Mouse (Mus musculus) myocyte (in vitro differentiated cells): ENCODE data around the gene Slbp. TPM values are rescaled to one million over a fixed set of nuclear protein-coding genes. Genes with fewer than 3 reads are reported as not detected.

Experiments used
- H3K27me3 ChIP-seq: one replicate; pipeline ENCODE4 v1.6.1; 2011; ENCODE audit not compliant: control insufficient read depth, insufficient read depth, insufficient read length
- H3K36me3 ChIP-seq: one replicate; pipeline ENCODE4 v1.6.1; 2011; ENCODE audit not compliant: control insufficient read depth, insufficient read depth
- H3K4me2 ChIP-seq: one replicate; pipeline ENCODE4 v1.6.1; 2011; ENCODE audit warnings: low read depth, control low read depth
- H3K4me3 ChIP-seq: one replicate; pipeline ENCODE4 v1.5.1; 2011; ENCODE audit warnings: mild to moderate bottlenecking, control low read depth, moderate library complexity
- H3K79me2 ChIP-seq: one replicate; pipeline ENCODE4 v1.6.1; 2011; ENCODE audit not compliant: control insufficient read depth, insufficient read depth
- H3ac ChIP-seq: one replicate; pipeline ENCODE4 v1.6.1; 2011; ENCODE audit not compliant: control insufficient read depth, insufficient read length
- CEBPB ChIP-seq: IDR thresholded peaks from 2 replicates; pipeline ENCODE4 v1.6.1; 2011; ENCODE audit warnings: mild to moderate bottlenecking, moderate library complexity; ENCODE audit not compliant: poor library complexity, insufficient read depth, severe bottlenecking
- E2F4 ChIP-seq: IDR thresholded peaks from one replicate; pipeline ENCODE4 v1.6.1; 2011; ENCODE audit warnings: mild to moderate bottlenecking, control low read depth, moderate library complexity; ENCODE audit not compliant: insufficient read depth
- MAX ChIP-seq: IDR thresholded peaks from one replicate; pipeline ENCODE4 v1.6.1; 2011; ENCODE audit warnings: low read depth, mild to moderate bottlenecking, control low read depth
- MYOD1 ChIP-seq, 3 experiments: IDR thresholded peaks; one replicate each; pipeline ENCODE4 v1.6.1; 2011; ENCODE audit warnings: control low read depth in 2 of 3, low read depth in 2 of 3, mild to moderate bottlenecking in 2 of 3, moderate library complexity in 1 of 3; ENCODE audit not compliant: insufficient read length in 2 of 3, control insufficient read depth in 1 of 3
- MYOG ChIP-seq, 3 experiments: IDR thresholded peaks; one replicate each; pipeline ENCODE4 v1.6.1; 2011; ENCODE audit warnings: control low read depth in 2 of 3, low read depth in 2 of 3, mild to moderate bottlenecking in 2 of 3; ENCODE audit not compliant: insufficient read length in 2 of 3, control insufficient read depth in 1 of 3, insufficient read depth in 1 of 3
- POLR2A ChIP-seq: IDR thresholded peaks from one replicate; pipeline ENCODE4 v1.6.1; 2011; ENCODE audit warnings: low read depth, mild to moderate bottlenecking, control low read depth, moderate library complexity; ENCODE audit not compliant: insufficient read length
- POLR2AphosphoS2 ChIP-seq: IDR thresholded peaks from one replicate; pipeline ENCODE4 v1.6.1; 2011; ENCODE audit warnings: low read depth, control low read depth; ENCODE audit not compliant: insufficient read length
- REST ChIP-seq: IDR thresholded peaks from one replicate; pipeline ENCODE4 v1.6.1; 2011; ENCODE audit warnings: mild to moderate bottlenecking, control low read depth, moderate library complexity; ENCODE audit not compliant: insufficient read depth, insufficient read length
- SRF ChIP-seq: IDR thresholded peaks from one replicate; pipeline ENCODE4 v1.6.1; 2011; ENCODE audit warnings: low read depth; ENCODE audit not compliant: control insufficient read depth, insufficient read length
- TCF12 ChIP-seq: IDR thresholded peaks from one replicate; pipeline ENCODE4 v1.6.1; 2011; ENCODE audit warnings: mild to moderate bottlenecking, control low read depth; ENCODE audit not compliant: poor library complexity, insufficient read depth, severe bottlenecking
- TCF3 ChIP-seq: IDR thresholded peaks from one replicate; pipeline ENCODE4 v1.6.1; 2011; ENCODE audit warnings: low read depth, control low read depth; ENCODE audit not compliant: insufficient read length
- USF1 ChIP-seq: IDR thresholded peaks from one replicate; pipeline ENCODE4 v1.6.1; 2011; ENCODE audit warnings: low read depth, mild to moderate bottlenecking, control low read depth, moderate library complexity
- polyA plus RNA-seq: library from polyadenylated mRNA; unstranded; fragments of >200 nt; fragmentation: generic; extraction: Trizol; gene quantifications from one replicate; pipeline ENCODE4 v1.2.1, GENCODE M21; 2012; ENCODE audit warnings: missing spikeins

Slbp gene
- polyA plus RNA-seq, 1 experiment: 13.1 TPM

- no peaks in the 10 kb centered on the region for H3K27me3 ChIP-seq
- no peak overlapping the region for H3ac ChIP-seq
- H3K79me2 ChIP-seq: no peaks in the 10 kb centered on the region
- TF ChIP-seq TCF12 (no peak), POLR2A (no peak), POLR2AphosphoS2 (no peak), REST (no peak), TCF3 (no peak), MYOG (IDR thresholded peaks at IDR 0.05; ENCODE audit: control insufficient read depth in 1 of 3, insufficient read depth in 1 of 3, insufficient read length in 2 of 3, low read depth in 2 of 3) (no peak), MAX (no peak), MYOD1 (IDR thresholded peaks at IDR 0.05; ENCODE audit: control insufficient read depth in 1 of 3, insufficient read length in 2 of 3, low read depth in 2 of 3) (no peak), CEBPB (no peak), USF1 (no peak), SRF (no peak), E2F4 (no peak)
- H3K4me3 ChIP-seq: no peak overlapping the region
- H3K36me3 ChIP-seq: peaks cover 14% of the 10 kb centered on the region
- no peak overlapping the region for H3K4me2 ChIP-seq
Observed at GRCm38 (mm10) chr5:33671659-33672058, 19.3 kb upstream of the Slbp start.

GRCm38 (mm10) chr5:33668223-33668622, 15.8 kb upstream of the Slbp start:
- no peak for TF ChIP-seq SRF
- no peak for TF ChIP-seq MYOD1 (IDR thresholded peaks at IDR 0.05; ENCODE audit: control insufficient read depth in 1 of 3, insufficient read length in 2 of 3, low read depth in 2 of 3)
- no peaks in the 10 kb centered on the region for H3K79me2 ChIP-seq
- H3K4me3 ChIP-seq: no peak overlapping the region
- H3ac ChIP-seq: no peak overlapping the region
- H3K36me3 ChIP-seq: peaks cover 19% of the 10 kb centered on the region
- H3K4me2 ChIP-seq: no peak overlapping the region
- H3K27me3 ChIP-seq: no peaks in the 10 kb centered on the region

GRCm38 (mm10) chr5:33658664-33659050, 6.3 kb upstream of the Slbp start:
- Histone ChIP-seq H3K4me3 (peak overlapping the region; percentile 97), H3ac (peak overlapping the region; percentile 81), H3K4me2 (peak overlapping the region; percentile 78), H3K36me3 (peaks cover 11% of the 10 kb centered on the region), H3K27me3 (no peaks in the 10 kb centered on the region), H3K79me2 (peaks cover 63% of the 10 kb centered on the region)
- no peak for TF ChIP-seq MYOG (IDR thresholded peaks at IDR 0.05; ENCODE audit: control insufficient read depth in 1 of 3, insufficient read depth in 1 of 3, insufficient read length in 2 of 3, low read depth in 2 of 3)
- TF ChIP-seq MAX: no peak
- TF ChIP-seq TCF3: no peak
- TF ChIP-seq SRF: no peak
- no peak for TF ChIP-seq E2F4
- TF ChIP-seq REST: no peak
- no peak for TF ChIP-seq CEBPB
- no peak for TF ChIP-seq USF1
- TF ChIP-seq TCF12: no peak
- no peak for TF ChIP-seq MYOD1 (IDR thresholded peaks at IDR 0.05; ENCODE audit: control insufficient read depth in 1 of 3, insufficient read length in 2 of 3, low read depth in 2 of 3)

GRCm38 (mm10) chr5:33657787-33658663, 5.7 kb upstream of the Slbp start, which contains the start of the genes Tacc3 and Tmem129:
Tacc3 (plus strand) TSS chr5:33658128.
Tmem129 (minus strand) TSS chr5:33658416.
- H3K4me3 ChIP-seq: peak within 1 kb of the TSS; percentile 97
- H3ac ChIP-seq: peak within 1 kb of the TSS; percentile 81
- H3K36me3 ChIP-seq: peaks cover 11% of the 10 kb centered on the region
- TF ChIP-seq SRF (no peak), MYOG (IDR thresholded peaks at IDR 0.05; ENCODE audit: control insufficient read depth in 1 of 3, insufficient read depth in 1 of 3, insufficient read length in 2 of 3, low read depth in 2 of 3) (no peak), POLR2A (peak; percentile 96), TCF12 (no peak), USF1 (no peak), CEBPB (no peak), E2F4 (peak; percentile 96), POLR2AphosphoS2 (peak; percentile 95), TCF3 (no peak), MYOD1 (IDR thresholded peaks at IDR 0.05; ENCODE audit: control insufficient read depth in 1 of 3, insufficient read length in 2 of 3, low read depth in 2 of 3) (peak in 2 of 3 experiments; percentile 21 to 33), MAX (no peak), REST (no peak)
- peak within 1 kb of the TSS; percentile 88 for H3K4me2 ChIP-seq
- no peaks in the 10 kb centered on the region for H3K27me3 ChIP-seq
- H3K79me2 ChIP-seq: peaks cover 63% of the 10 kb centered on the region

GRCm38 (mm10) chr5:33657251-33657786, 4.9 kb upstream of the Slbp start:
- peaks cover 11% of the 10 kb centered on the region for H3K36me3 ChIP-seq
- no peak for TF ChIP-seq MYOD1 (IDR thresholded peaks at IDR 0.05; ENCODE audit: control insufficient read depth in 1 of 3, insufficient read length in 2 of 3, low read depth in 2 of 3)
- no peak for TF ChIP-seq POLR2A
- TF ChIP-seq TCF12: no peak
- no peak for TF ChIP-seq POLR2AphosphoS2
- no peak for TF ChIP-seq TCF3
- no peak for TF ChIP-seq USF1
- TF ChIP-seq MAX: no peak
- no peak for TF ChIP-seq E2F4
- TF ChIP-seq CEBPB: no peak
- no peak for TF ChIP-seq SRF
- no peak for TF ChIP-seq REST
- no peak for TF ChIP-seq MYOG (IDR thresholded peaks at IDR 0.05; ENCODE audit: control insufficient read depth in 1 of 3, insufficient read depth in 1 of 3, insufficient read length in 2 of 3, low read depth in 2 of 3)
- peak overlapping the region; percentile 81 for H3ac ChIP-seq
- peaks cover 59% of the 10 kb centered on the region for H3K79me2 ChIP-seq
- H3K4me3 ChIP-seq: peak overlapping the region; percentile 97
- H3K27me3 ChIP-seq: no peaks in the 10 kb centered on the region
- peak overlapping the region; percentile 88 for H3K4me2 ChIP-seq
